Mouse (Mus musculus) bone marrow macrophage, adult 2 months (primary cell): ENCODE data around the gene Fgf22.

Experiments used
- CTCF ChIP-seq: IDR thresholded peaks from 2 replicates; pipeline ENCODE4 v1.5.1; 2012; ENCODE audit warnings: low read depth, mild to moderate bottlenecking, low read length, moderate library complexity
- POLR2A ChIP-seq: IDR thresholded peaks from 2 replicates; pipeline ENCODE4 v1.6.1; 2012; ENCODE audit warnings: mild to moderate bottlenecking, low read depth, low read length, borderline replicate concordance

- TF ChIP-seq CTCF = no peak
- no peak for TF ChIP-seq POLR2A
These were observed 50.8 kb downstream of the Fgf22 start for GRCm38 (mm10) chr10:79805636-79806035.
